Mouse (Mus musculus) G1E-ER4 (cell line): ENCODE measurements around the gene Spg11. TPM values are rescaled to one million over a fixed set of nuclear protein-coding genes. Genes with fewer than 3 reads are reported as not detected.
A peak's percentile ranks its signal among the peaks of the same experiment; 100 is the strongest.

Experiments used
- GATA1 ChIP-seq: IDR thresholded peaks from one replicate; pipeline ENCODE4 v1.8.0; 2012; ENCODE audit warnings: low read length, inconsistent platforms
- polyA plus RNA-seq: library from polyadenylated mRNA; stranded (reverse); fragments of >175 nt; gene quantifications from 2 replicates; pipeline ENCODE4 v1.2.3, GENCODE M21; 2012

Spg11 gene
- polyA plus RNA-seq, 1 experiment: 1.2 TPM

GRCm38 (mm10) chr2:122109714-122110113, 8.5 kb downstream of the Spg11 start:
- TF ChIP-seq GATA1: no peak

- TF ChIP-seq GATA1: no peak
Observed at GRCm38 (mm10) chr2:122108101-122108500, 10.1 kb downstream of the Spg11 start.

GRCm38 (mm10) chr2:122102070-122102469, 16.1 kb downstream of the Spg11 start:
- TF ChIP-seq GATA1: no peak

- TF ChIP-seq GATA1: no peak
Observed at GRCm38 (mm10) chr2:122093844-122094243, 24.3 kb downstream of the Spg11 start.

DNA sequence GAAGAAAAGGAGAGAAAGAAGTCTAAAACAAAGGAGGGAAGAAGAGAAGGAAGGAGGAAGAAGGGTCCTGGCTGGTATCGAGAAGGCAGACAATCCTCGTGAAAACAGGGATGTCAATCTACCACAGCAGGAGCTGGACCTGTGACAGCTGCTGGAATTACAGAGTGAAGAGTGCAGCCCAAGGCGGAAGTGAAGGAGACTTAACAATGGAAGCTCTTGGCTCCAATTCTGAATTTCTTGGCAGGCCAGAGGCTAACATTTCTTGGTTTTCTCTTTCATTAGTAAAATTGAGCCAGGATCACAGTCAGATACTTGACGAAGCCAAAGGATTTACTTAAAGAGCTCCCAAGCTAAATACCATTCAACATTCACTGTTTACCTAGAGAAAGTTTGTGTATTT, 31.7 kb downstream of the Spg11 start:
- TF ChIP-seq GATA1: no peak

GRCm38 (mm10) chr2:122081728-122082456, 36.3 kb downstream of the Spg11 start:
- TF ChIP-seq GATA1: no peak

DNA sequence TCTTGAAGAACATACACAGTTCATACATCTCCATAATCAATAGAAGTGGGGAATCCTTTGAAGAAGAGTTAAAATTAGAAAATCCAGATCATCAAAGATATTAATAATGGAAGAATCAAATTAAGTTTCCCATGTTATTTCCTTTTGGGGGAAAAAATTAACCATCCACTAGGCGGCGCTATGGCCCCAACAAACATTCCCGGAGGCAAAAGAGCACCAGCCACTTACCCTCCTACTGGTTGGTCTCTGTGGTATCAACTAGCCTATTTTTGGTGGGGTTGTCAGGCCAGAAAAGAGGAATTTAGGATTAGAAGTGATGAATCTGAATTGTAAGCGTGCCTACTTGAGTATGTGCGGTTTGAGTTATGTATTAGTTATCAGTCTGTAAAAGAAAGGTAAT, 48.3 kb downstream of the Spg11 start:
- no peak for TF ChIP-seq GATA1

- TF ChIP-seq GATA1: no peak
Observed at GRCm38 (mm10) chr2:122069144-122069912, 48.9 kb downstream of the Spg11 start.

GRCm38 (mm10) chr2:122066241-122066640, 51.9 kb downstream of the Spg11 start:
- no peak for TF ChIP-seq GATA1

DNA sequence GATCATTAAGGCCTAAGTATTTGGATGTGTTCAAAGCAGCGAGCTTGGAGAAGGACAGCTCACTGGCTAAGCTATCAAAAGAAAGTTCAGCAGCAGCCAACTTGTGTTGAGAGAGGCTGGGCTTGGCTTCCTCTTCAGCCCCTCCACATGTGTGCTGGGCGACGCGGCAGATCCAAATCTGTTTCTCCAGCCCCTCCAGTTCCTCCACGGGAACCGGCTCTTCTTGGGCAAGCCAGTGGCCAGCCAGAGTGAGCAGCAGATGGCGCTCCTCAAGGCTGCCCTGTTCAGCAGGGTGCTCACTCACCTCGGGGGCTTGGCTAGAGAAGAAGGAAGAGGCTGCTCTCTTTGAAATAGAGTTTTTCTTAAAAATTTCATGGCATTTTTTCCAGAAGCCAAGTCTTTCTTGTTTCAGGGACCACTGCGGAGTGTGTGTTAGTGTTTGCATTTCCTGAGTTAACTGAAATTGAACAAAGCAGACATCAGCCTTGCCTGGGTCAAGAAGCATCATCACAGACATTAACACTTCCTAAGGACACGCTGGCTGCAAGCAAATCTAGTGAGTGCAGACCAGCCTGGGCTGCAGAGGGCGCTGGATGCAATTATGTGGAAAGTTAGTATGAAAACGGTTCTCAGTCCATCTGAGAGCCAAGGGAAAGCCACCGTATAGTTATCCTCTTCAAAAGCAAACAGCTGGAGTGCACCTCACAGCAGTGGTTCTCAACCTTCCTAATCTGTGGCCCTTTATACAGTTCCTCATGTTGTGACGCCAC, 52.8 kb downstream of the Spg11 start:
- TF ChIP-seq GATA1: no peak

DNA sequence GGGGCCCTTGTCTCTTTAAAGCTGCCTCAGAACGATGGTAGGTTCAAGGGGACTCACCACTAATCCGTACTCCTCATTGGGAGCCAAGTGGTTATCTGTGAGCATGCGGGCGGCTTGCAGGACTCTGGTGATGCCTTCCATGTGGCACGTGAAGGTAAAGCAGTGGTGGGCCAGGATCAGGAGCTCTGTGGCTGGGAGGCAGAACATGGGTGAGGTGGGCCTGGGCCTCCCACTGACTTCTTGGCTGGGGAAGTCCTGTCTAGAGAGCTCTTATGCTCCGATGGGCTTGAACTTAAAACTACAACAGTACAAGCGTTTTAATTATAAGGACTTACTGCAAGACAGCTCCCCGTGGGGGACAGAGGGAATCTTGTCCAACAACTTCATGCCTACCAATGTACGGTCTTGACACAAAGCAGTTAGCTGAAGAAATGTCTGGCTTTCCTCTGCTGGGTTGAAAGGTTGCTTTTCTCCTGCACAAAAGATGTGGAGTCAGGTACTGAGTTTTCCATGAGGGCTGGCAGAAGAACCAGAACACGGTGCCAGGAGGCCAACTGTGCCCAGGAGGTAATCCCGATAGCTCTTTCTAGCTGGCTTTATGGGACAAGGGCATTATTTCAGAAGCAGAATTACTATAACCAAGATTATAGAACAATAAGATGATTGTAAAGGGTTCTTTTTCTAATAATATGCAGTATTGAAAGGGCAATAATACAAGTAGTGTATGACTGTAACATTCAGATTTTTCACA, 58.6 kb downstream of the Spg11 start:
- TF ChIP-seq GATA1: no peak

GRCm38 (mm10) chr2:122043926-122044325, 74.3 kb downstream of the Spg11 start:
- TF ChIP-seq GATA1: no peak

- peak; percentile 70 for TF ChIP-seq GATA1
Observed at GRCm38 (mm10) chr2:122036064-122036463, 82.1 kb downstream of the Spg11 start.

DNA sequence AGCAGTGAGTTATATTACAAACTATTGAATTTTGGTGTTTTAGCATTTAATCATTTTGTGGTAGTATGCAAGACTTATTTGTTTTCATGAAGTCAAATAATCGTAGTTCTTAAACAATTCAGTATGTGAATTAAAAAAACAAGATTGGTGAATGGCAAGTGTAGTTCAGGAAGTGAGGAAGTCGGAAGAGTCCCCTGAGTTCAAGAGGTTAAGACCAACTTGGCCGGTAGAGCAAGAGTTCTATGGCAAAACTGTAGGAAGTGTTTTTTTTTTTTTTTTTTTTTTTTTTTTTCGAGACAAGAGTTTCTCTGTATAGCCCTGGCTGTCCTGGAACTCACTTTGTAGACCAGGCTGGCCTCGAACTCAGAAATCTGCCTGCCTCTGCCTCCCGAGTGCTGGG, 86.2 kb downstream of the Spg11 start:
- TF ChIP-seq GATA1: no peak
